Mouse (Mus musculus): ENCODE results near the gene Cabp2. TPM values are rescaled to one million over a fixed set of nuclear protein-coding genes. Genes with fewer than 3 reads are reported as not detected.

Cabp2 gene
- polyA plus RNA-seq, 1 experiment from 2014 or later: not detected

- no peak for ATAC-seq (ENCODE audit: insufficient number of reproducible peaks, low FRiP score, low TSS enrichment, low read depth)
- WGBS: 66% methylated on average over 8 of the region's 8 CpGs
- no peak for DNase-seq (ENCODE audit: low spot score)
These were observed 818 bp upstream of the Cabp2 start for GRCm38 (mm10) chr19:4080511-4081009.

GRCm38 (mm10) chr19:4082219-4082965 is 1.0 kb downstream of the Cabp2 start:
- Histone ChIP-seq H3K4me3 (ENCODE audit: low read depth, low read length) (no peak overlapping the region), H3K36me3 (ENCODE audit: control insufficient read depth, insufficient read depth, low read length) (no peaks in the 10 kb centered on the region)

More at GRCm38 (mm10) chr19:4080511-4081009, 818 bp upstream of the Cabp2 start:
- no peaks in the 10 kb centered on the region for H3K4me1 ChIP-seq (ENCODE audit: control insufficient read depth, insufficient read depth, low read length)
- no peaks in the 10 kb centered on the region for H3K9me3 ChIP-seq (ENCODE audit: control insufficient read depth, low read length)
- no peak overlapping the region for H3K4me2 ChIP-seq (ENCODE audit: low read depth, severe bottlenecking)
- H3K36me3 ChIP-seq (ENCODE audit: control insufficient read depth, insufficient read depth, low read length): no peaks in the 10 kb centered on the region
- no peak overlapping the region for H3K9ac ChIP-seq (ENCODE audit: low read length)
- no peak overlapping the region for H3K4me3 ChIP-seq (ENCODE audit: low read depth, low read length)
- no peak overlapping the region for H3K27ac ChIP-seq (replicated peaks; ENCODE audit: low read depth, low read length)
- peaks cover 3% of the 10 kb centered on the region; the same call in 1 of the 2 replicates for H3K27me3 ChIP-seq (ENCODE audit: control insufficient read depth, insufficient read depth, low read length)

GRCm38 (mm10) chr19:4083316-4083715 is 1.9 kb downstream of the Cabp2 start:
- no peak overlapping the region for H3K27ac ChIP-seq (replicated peaks; ENCODE audit: low read depth, low read length)
- DNase-seq (ENCODE audit: low spot score) (no peak), ATAC-seq (ENCODE audit: insufficient number of reproducible peaks, low FRiP score, low TSS enrichment, low read depth) (no peak)
- no peaks in the 10 kb centered on the region for H3K4me1 ChIP-seq (ENCODE audit: control insufficient read depth, insufficient read depth, low read length)
- H3K9ac ChIP-seq (ENCODE audit: low read length): no peak overlapping the region
- no peaks in the 10 kb centered on the region for H3K36me3 ChIP-seq (ENCODE audit: control insufficient read depth, insufficient read depth, low read length)
- no peak overlapping the region for H3K4me3 ChIP-seq (ENCODE audit: low read depth, low read length)
- WGBS: 88% methylated on average over 7 of the region's 7 CpGs
- H3K27me3 ChIP-seq (ENCODE audit: control insufficient read depth, insufficient read depth, low read length): peaks cover 3% of the 10 kb centered on the region; the same call in 1 of the 2 replicates
- H3K9me3 ChIP-seq (ENCODE audit: control insufficient read depth, low read length): no peaks in the 10 kb centered on the region
- H3K4me2 ChIP-seq (ENCODE audit: low read depth, severe bottlenecking): no peak overlapping the region

More at GRCm38 (mm10) chr19:4082219-4082965, 1.0 kb downstream of the Cabp2 start:
- Histone ChIP-seq H3K4me1 (ENCODE audit: control insufficient read depth, insufficient read depth, low read length) (no peaks in the 10 kb centered on the region), H3K4me2 (ENCODE audit: low read depth, severe bottlenecking) (no peak overlapping the region), H3K9ac (ENCODE audit: low read length) (no peak overlapping the region), H3K27ac (replicated peaks; ENCODE audit: low read depth, low read length) (no peak overlapping the region), H3K9me3 (ENCODE audit: control insufficient read depth, low read length) (no peaks in the 10 kb centered on the region), H3K27me3 (ENCODE audit: control insufficient read depth, insufficient read depth, low read length) (peaks cover 3% of the 10 kb centered on the region; the same call in 1 of the 2 replicates)
- DNase-seq (ENCODE audit: low spot score): no peak
- WGBS: 82% methylated on average over 11 of the region's 11 CpGs
- ATAC-seq (ENCODE audit: insufficient number of reproducible peaks, low FRiP score, low TSS enrichment, low read depth): no peak

GRCm38 (mm10) chr19:4083826-4084225 is 2.4 kb downstream of the Cabp2 start:
- DNase-seq (ENCODE audit: low spot score): no peak
- no peaks in the 10 kb centered on the region for H3K4me1 ChIP-seq (ENCODE audit: control insufficient read depth, insufficient read depth, low read length)
- no peak overlapping the region for H3K4me2 ChIP-seq (ENCODE audit: low read depth, severe bottlenecking)
- H3K4me3 ChIP-seq (ENCODE audit: low read depth, low read length): no peak overlapping the region
- no peaks in the 10 kb centered on the region for H3K36me3 ChIP-seq (ENCODE audit: control insufficient read depth, insufficient read depth, low read length)
- peaks cover 3% of the 10 kb centered on the region; the same call in 1 of the 2 replicates for H3K27me3 ChIP-seq (ENCODE audit: control insufficient read depth, insufficient read depth, low read length)
- no peak overlapping the region for H3K27ac ChIP-seq (replicated peaks; ENCODE audit: low read depth, low read length)
- WGBS: 24% methylated on average over 8 of the region's 8 CpGs
- no peak for ATAC-seq (ENCODE audit: insufficient number of reproducible peaks, low FRiP score, low TSS enrichment, low read depth)
- no peak overlapping the region for H3K9ac ChIP-seq (ENCODE audit: low read length)
- H3K9me3 ChIP-seq (ENCODE audit: control insufficient read depth, low read length): no peaks in the 10 kb centered on the region

GRCm38 (mm10) chr19:4084984-4085383 is 3.6 kb downstream of the Cabp2 start:
- H3K27ac ChIP-seq (replicated peaks; ENCODE audit: low read depth, low read length): no peak overlapping the region
- DNase-seq (ENCODE audit: low spot score) (no peak), ATAC-seq (ENCODE audit: insufficient number of reproducible peaks, low FRiP score, low TSS enrichment, low read depth) (no peak)
- H3K36me3 ChIP-seq (ENCODE audit: control insufficient read depth, insufficient read depth, low read length): no peaks in the 10 kb centered on the region
- no peaks in the 10 kb centered on the region for H3K9me3 ChIP-seq (ENCODE audit: control insufficient read depth, low read length)
- H3K9ac ChIP-seq (ENCODE audit: low read length): no peak overlapping the region
- no peak overlapping the region for H3K4me3 ChIP-seq (ENCODE audit: low read depth, low read length)
- H3K4me1 ChIP-seq (ENCODE audit: control insufficient read depth, insufficient read depth, low read length): no peaks in the 10 kb centered on the region
- whole genome bisulfite sequencing: 85% methylated on average over 1 of the region's 1 CpGs
- peaks cover 3% of the 10 kb centered on the region; the same call in 1 of the 2 replicates for H3K27me3 ChIP-seq (ENCODE audit: control insufficient read depth, insufficient read depth, low read length)
- H3K4me2 ChIP-seq (ENCODE audit: low read depth, severe bottlenecking): no peak overlapping the region

GRCm38 (mm10) chr19:4086156-4086555 is 4.8 kb downstream of the Cabp2 start:
- H3K27me3 ChIP-seq (ENCODE audit: control insufficient read depth, insufficient read depth, low read length): peaks cover 3% of the 10 kb centered on the region; the same call in 1 of the 2 replicates
- DNase-seq (ENCODE audit: low spot score) (no peak), ATAC-seq (ENCODE audit: insufficient number of reproducible peaks, low FRiP score, low TSS enrichment, low read depth) (no peak)
- H3K9me3 ChIP-seq (ENCODE audit: control insufficient read depth, low read length): no peaks in the 10 kb centered on the region
- no peak overlapping the region for H3K9ac ChIP-seq (ENCODE audit: low read length)
- no peak overlapping the region for H3K27ac ChIP-seq (replicated peaks; ENCODE audit: low read depth, low read length)
- no peaks in the 10 kb centered on the region for H3K4me1 ChIP-seq (ENCODE audit: control insufficient read depth, insufficient read depth, low read length)
- H3K4me2 ChIP-seq (ENCODE audit: low read depth, severe bottlenecking): no peak overlapping the region
- no peaks in the 10 kb centered on the region for H3K36me3 ChIP-seq (ENCODE audit: control insufficient read depth, insufficient read depth, low read length)
- 90% methylated on average over 15 of the region's 15 CpGs for WGBS
- no peak overlapping the region for H3K4me3 ChIP-seq (ENCODE audit: low read depth, low read length)

GRCm38 (mm10) chr19:4087090-4087489 is 5.7 kb downstream of the Cabp2 start:
- no peak overlapping the region for H3K4me2 ChIP-seq (ENCODE audit: low read depth, severe bottlenecking)
- ATAC-seq (ENCODE audit: insufficient number of reproducible peaks, low FRiP score, low TSS enrichment, low read depth) (no peak), DNase-seq (ENCODE audit: low spot score) (no peak)
- H3K9me3 ChIP-seq (ENCODE audit: control insufficient read depth, low read length): no peaks in the 10 kb centered on the region
- H3K4me3 ChIP-seq (ENCODE audit: low read depth, low read length): no peak overlapping the region
- no peaks in the 10 kb centered on the region for H3K4me1 ChIP-seq (ENCODE audit: control insufficient read depth, insufficient read depth, low read length)
- H3K36me3 ChIP-seq (ENCODE audit: control insufficient read depth, insufficient read depth, low read length): no peaks in the 10 kb centered on the region
- no peak overlapping the region for H3K27ac ChIP-seq (replicated peaks; ENCODE audit: low read depth, low read length)
- H3K9ac ChIP-seq (ENCODE audit: low read length): no peak overlapping the region
- 85% methylated on average over 5 of the region's 5 CpGs for WGBS
- H3K27me3 ChIP-seq (ENCODE audit: control insufficient read depth, insufficient read depth, low read length): peaks cover 3% of the 10 kb centered on the region; the same call in 1 of the 2 replicates

- 58% methylated on average over 5 of the region's 5 CpGs for WGBS
- Histone ChIP-seq H3K4me2 (ENCODE audit: low read depth, severe bottlenecking) (no peak overlapping the region), H3K36me3 (ENCODE audit: control insufficient read depth, insufficient read depth, low read length) (no peaks in the 10 kb centered on the region), H3K27ac (replicated peaks; ENCODE audit: low read depth, low read length) (no peak overlapping the region), H3K9ac (ENCODE audit: low read length) (no peak overlapping the region), H3K9me3 (ENCODE audit: control insufficient read depth, low read length) (no peaks in the 10 kb centered on the region), H3K4me3 (ENCODE audit: low read depth, low read length) (no peak overlapping the region), H3K4me1 (ENCODE audit: control insufficient read depth, insufficient read depth, low read length) (no peaks in the 10 kb centered on the region), H3K27me3 (ENCODE audit: control insufficient read depth, insufficient read depth, low read length) (peaks cover 3% of the 10 kb centered on the region; the same call in 1 of the 2 replicates)
- DNase-seq (ENCODE audit: low spot score) (no peak), ATAC-seq (ENCODE audit: insufficient number of reproducible peaks, low FRiP score, low TSS enrichment, low read depth) (no peak)
These were observed 6.8 kb downstream of the Cabp2 start for GRCm38 (mm10) chr19:4088146-4088545.

Measured in limb, embryonic 11.5 days (tissue).